Mouse (Mus musculus) embryonic facial prominence, embryonic 11.5 days (tissue): ENCODE data around the gene Cbx3. TPM values are rescaled to one million over a fixed set of nuclear protein-coding genes. Genes with fewer than 3 reads are reported as not detected.
A peak's percentile ranks its signal among the peaks of the same experiment; 100 is the strongest.
"Not testable (repeated sequence)": the region's sequence is repeated elsewhere in the genome, so short reads cannot be mapped to it uniquely, and the experiment has no call there.

Experiments used
- ATAC-seq: fragments of 200-750 bp; cut with Nextera tagmentation; replicated peaks from 2 replicates; pipeline ENCODE4 v1.8.0; 2017; ENCODE audit warnings: low read depth; ENCODE audit not compliant: insufficient number of reproducible peaks, low FRiP score, low TSS enrichment
- DNase-seq: peaks from one replicate; pipeline ENCODE4 v3.0.0-alpha.2; 2015; ENCODE audit warnings: low spot score
- H3K27ac ChIP-seq: fragments of 300-500 bp; sonication (generic); replicated peaks from 2 replicates; pipeline ENCODE4 v1.5.1; 2014; ENCODE audit warnings: mild to moderate bottlenecking, low read depth, low read length, control low read depth
- H3K27me3 ChIP-seq: fragments of 300-500 bp; sonication (generic); 2 replicates; pipeline ENCODE4 v1.6.1; 2014; ENCODE audit warnings: mild to moderate bottlenecking, low read length, moderate library complexity, mixed read lengths; ENCODE audit not compliant: control insufficient read depth, insufficient read depth
- H3K36me3 ChIP-seq: fragments of 300-500 bp; sonication (generic); replicated peaks from 2 replicates; pipeline ENCODE4 v1.6.1; 2014; ENCODE audit warnings: low read depth, mild to moderate bottlenecking, low read length, moderate library complexity, mixed read lengths; ENCODE audit not compliant: control insufficient read depth, insufficient read depth
- H3K4me1 ChIP-seq: fragments of 300-500 bp; sonication (generic); 2 replicates; pipeline ENCODE4 v1.6.1; 2014; ENCODE audit warnings: low read length, mixed read lengths; ENCODE audit not compliant: control insufficient read depth, insufficient read depth
- H3K4me2 ChIP-seq: fragments of 300-500 bp; sonication (generic); 2 replicates; pipeline ENCODE4 v1.6.1; 2014; ENCODE audit warnings: low read depth, mild to moderate bottlenecking, control low read depth, low read length, moderate library complexity
- H3K4me3 ChIP-seq: fragments of 300-500 bp; sonication (generic); 2 replicates; pipeline ENCODE4 v1.5.1; 2014; ENCODE audit warnings: low read depth, low read length, control low read depth
- H3K9ac ChIP-seq: fragments of 300-500 bp; sonication (generic); replicated peaks from 2 replicates; pipeline ENCODE4 v1.6.1; 2014; ENCODE audit warnings: mild to moderate bottlenecking, control low read depth, low read length
- H3K9me3 ChIP-seq: fragments of 300-500 bp; sonication (generic); replicated peaks from 2 replicates; pipeline ENCODE4 v1.6.1; 2016; ENCODE audit warnings: mild to moderate bottlenecking, low read length, inconsistent platforms, mixed read lengths; ENCODE audit not compliant: control insufficient read depth
- WGBS: fragments of 180-500 bp; shearing (Covaris S2); extraction: QIAGEN DNeasy Blood & Tissue Kit; methylation state at CpG from one replicate; pipeline ENCODE4 v1.1.7; 2014; 5-methylcytosine and 5-hydroxymethylcytosine counted together
- polyA plus RNA-seq: library from polyadenylated mRNA; unstranded; fragments of >200 nt; fragmentation: Nextera tagmentation; extraction: Ambion mirVana; gene quantifications from 2 replicates; pipeline ENCODE4 v1.2.1, GENCODE M21; 2014

Cbx3 gene
- polyA plus RNA-seq, 1 experiment from 2014 or later = 750 TPM

- no peak for ATAC-seq
- peak; percentile 34 for DNase-seq
- Histone ChIP-seq H3K27me3 (no peaks in the 10 kb centered on the region), H3K27ac (no peak overlapping the region), H3K36me3 (peaks cover 14% of the 10 kb centered on the region), H3K4me1 (no peaks in the 10 kb centered on the region; the same call in 1 of the 2 replicates), H3K9me3 (no peaks in the 10 kb centered on the region), H3K4me3 (peak overlapping the region; percentile 98), H3K4me2 (peak overlapping the region; percentile 58), H3K9ac (peak overlapping the region; percentile 62)
- 21% methylated on average over 3 of the region's 3 CpGs for WGBS
These were observed 1.6 kb downstream of the Cbx3 start for GRCm38 (mm10) chr6:51471782-51472181.

GRCm38 (mm10) chr6:51472213-51472612, 2.1 kb downstream of the Cbx3 start:
- DNase-seq = no peak
- no peak overlapping the region for H3K27ac ChIP-seq

GRCm38 (mm10) chr6:51479136-51479731, 9.1 kb downstream of the Cbx3 start:
- WGBS = 94% methylated on average over 4 of the region's 4 CpGs
- Histone ChIP-seq H3K36me3 (peaks cover 42% of the 10 kb centered on the region), H3K4me2 (no peak overlapping the region), H3K9me3 (no peaks in the 10 kb centered on the region), H3K27me3 (no peaks in the 10 kb centered on the region), H3K27ac (no peak overlapping the region), H3K9ac (no peak overlapping the region), H3K4me3 (no peak overlapping the region), H3K4me1 (no peaks in the 10 kb centered on the region; the same call in 1 of the 2 replicates)
- DNase-seq = no peak
- no peak for ATAC-seq

More at GRCm38 (mm10) chr6:51472213-51472612, 2.1 kb downstream of the Cbx3 start:
- ATAC-seq = no peak
- H3K9ac ChIP-seq = peak overlapping the region; percentile 62
- no peaks in the 10 kb centered on the region; the same call in 1 of the 2 replicates for H3K4me1 ChIP-seq
- no peaks in the 10 kb centered on the region for H3K9me3 ChIP-seq
- H3K4me3 ChIP-seq = peak overlapping the region; percentile 98
- peaks cover 15% of the 10 kb centered on the region for H3K36me3 ChIP-seq
- WGBS = 48% methylated on average over 4 of the region's 4 CpGs
- no peaks in the 10 kb centered on the region for H3K27me3 ChIP-seq
- peak overlapping the region; percentile 58 for H3K4me2 ChIP-seq

- no peak overlapping the region for H3K27ac ChIP-seq
- H3K4me1 ChIP-seq = no peaks in the 10 kb centered on the region; the same call in 1 of the 2 replicates
- 92% methylated on average over 8 of the region's 8 CpGs for WGBS
- DNase-seq (no peak), ATAC-seq (no peak)
- no peaks in the 10 kb centered on the region for H3K27me3 ChIP-seq
- H3K36me3 ChIP-seq = peaks cover 30% of the 10 kb centered on the region
- H3K9ac ChIP-seq = no peak overlapping the region
- H3K9me3 ChIP-seq = no peaks in the 10 kb centered on the region
- H3K4me3 ChIP-seq = no peak overlapping the region
- no peak overlapping the region for H3K4me2 ChIP-seq
These were observed 11.4 kb downstream of the Cbx3 start for GRCm38 (mm10) chr6:51481548-51481947.

- Histone ChIP-seq H3K27ac (no peak overlapping the region), H3K4me2 (no peak overlapping the region), H3K9ac (no peak overlapping the region), H3K4me1 (no peaks in the 10 kb centered on the region; the same call in 1 of the 2 replicates), H3K9me3 (no peaks in the 10 kb centered on the region), H3K36me3 (peaks cover 24% of the 10 kb centered on the region), H3K4me3 (no peak overlapping the region), H3K27me3 (no peaks in the 10 kb centered on the region)
- WGBS = 93% methylated on average over 3 of the region's 3 CpGs
- no peak; the same call in 1 of the 2 replicates for ATAC-seq
- DNase-seq = no peak
These were observed 13.7 kb downstream of the Cbx3 start for GRCm38 (mm10) chr6:51483861-51484260.

GRCm38 (mm10) chr6:51484556-51484955, 14.4 kb downstream of the Cbx3 start:
- not testable (repeated sequence) for H3K9ac ChIP-seq, H3K9me3 ChIP-seq, ATAC-seq, H3K4me3 ChIP-seq, H3K27me3 ChIP-seq, H3K4me2 ChIP-seq, DNase-seq, H3K27ac ChIP-seq, H3K4me1 ChIP-seq
- WGBS = 86% methylated on average over 8 of the region's 8 CpGs
- H3K36me3 ChIP-seq = peaks cover 19% of the 10 kb centered on the region

- ATAC-seq (no peak), DNase-seq (no peak)
- no peak overlapping the region for H3K9ac ChIP-seq
- WGBS = 54% methylated on average over 2 of the region's 2 CpGs
- H3K4me3 ChIP-seq = no peak overlapping the region
- H3K4me1 ChIP-seq = no peaks in the 10 kb centered on the region
- no peak overlapping the region for H3K27ac ChIP-seq
- H3K36me3 ChIP-seq = peaks cover 11% of the 10 kb centered on the region
- H3K27me3 ChIP-seq = no peaks in the 10 kb centered on the region
- no peak overlapping the region for H3K4me2 ChIP-seq
- no peaks in the 10 kb centered on the region for H3K9me3 ChIP-seq
These were observed 15.5 kb downstream of the Cbx3 start for GRCm38 (mm10) chr6:51485646-51486045.

GRCm38 (mm10) chr6:51486076-51486710, 16.0 kb downstream of the Cbx3 start:
- no peak overlapping the region for H3K4me3 ChIP-seq
- peaks cover 7% of the 10 kb centered on the region for H3K36me3 ChIP-seq
- no peaks in the 10 kb centered on the region for H3K9me3 ChIP-seq
- no peaks in the 10 kb centered on the region for H3K27me3 ChIP-seq
- no peak for DNase-seq
- no peak for ATAC-seq
- 69% methylated on average over 7 of the region's 7 CpGs for WGBS
- no peak overlapping the region for H3K9ac ChIP-seq
- H3K4me1 ChIP-seq = no peaks in the 10 kb centered on the region
- H3K27ac ChIP-seq = no peak overlapping the region
- H3K4me2 ChIP-seq = no peak overlapping the region
